Mouse (Mus musculus) gastrocnemius, postnatal 36 days (tissue): ENCODE results near the gene Akap11. TPM values are rescaled to one million over a fixed set of nuclear protein-coding genes. Genes with fewer than 3 reads are reported as not detected.

Experiments
- DNase-seq, 2 experiments: peaks; one replicate each; pipeline ENCODE4 v3.0.0; 2022
- intact Hi-C: fragments of 180-260 bp; cut with DNase I; formaldehyde crosslinking; loops from one replicate; pipeline ENCODE4 v1.15.1; 2025
- total RNA-seq, 2 experiments: library from RNA; stranded (reverse); gene quantifications; 2 replicates each; pipeline ENCODE4 v1.2.3; 2021

The Akap11 gene
- total RNA-seq, 2 experiments from 2014 or later, result 11.5 to 15.5 TPM

- DNase-seq, result no peak
- intact Hi-C loops, result no loop called here
Measured at GRCm38 (mm10) chr14:78454970-78455369, 81.6 kb downstream of the Akap11 start.

DNA sequence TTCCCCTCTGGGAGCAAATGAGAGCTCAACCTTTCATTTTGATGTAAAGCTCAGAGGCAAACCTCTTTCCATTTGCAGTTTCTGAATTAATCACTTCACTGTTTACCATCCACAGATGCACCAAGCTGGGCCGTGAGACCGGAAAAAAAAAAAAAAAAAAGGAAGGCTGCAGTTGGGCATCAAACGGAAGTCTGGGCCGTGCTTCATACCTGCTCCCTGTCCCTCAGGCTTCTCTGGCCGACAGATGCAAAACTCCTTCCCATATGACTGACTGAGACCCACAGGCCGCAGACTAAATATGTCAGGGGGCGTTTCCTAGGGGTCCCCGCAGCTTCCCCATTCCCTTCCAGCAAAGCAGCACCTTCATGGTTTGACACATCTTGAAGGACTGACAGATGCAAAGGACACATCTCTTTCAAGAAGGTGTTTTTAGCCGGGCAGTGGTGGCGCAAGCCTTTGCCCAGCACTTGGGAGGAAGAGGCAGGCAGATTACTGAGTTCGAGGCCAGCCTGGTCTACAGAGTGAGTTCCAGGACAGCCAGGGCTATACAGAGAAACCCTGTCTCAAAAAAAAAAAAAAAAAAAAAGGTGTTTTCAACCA, 87.7 kb downstream of the Akap11 start:
- intact Hi-C loops, result loop anchor here (10.0 kb wide), 1 partner anchor 144 kb away; the partner anchor contains the start of gene Tnfsf11
- DNase-seq, result no peak

DNA sequence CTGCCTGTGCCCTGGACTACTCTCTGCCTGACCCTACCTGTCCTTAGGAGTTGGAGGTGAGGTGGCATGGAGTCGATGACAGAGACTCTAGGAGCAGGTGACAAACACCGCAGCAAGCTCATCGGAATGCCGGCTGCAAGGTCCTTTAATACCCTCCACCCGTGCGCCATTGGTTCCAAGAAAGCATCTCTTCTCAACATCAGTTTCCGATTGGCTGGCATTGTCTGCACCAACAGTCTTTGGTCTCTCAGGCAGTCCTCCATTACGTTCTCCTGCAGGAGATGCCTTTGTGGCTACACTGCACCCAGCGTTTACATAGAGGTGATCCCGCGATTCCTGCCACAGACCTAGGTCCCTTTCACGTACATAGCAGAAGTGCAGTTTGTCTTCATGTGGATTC, 88.6 kb downstream of the Akap11 start:
- DNase-seq, result no peak
- intact Hi-C loops, result loop anchor here (10.0 kb wide), 1 partner anchor 143 kb away; the partner anchor contains the start of gene Tnfsf11

DNA sequence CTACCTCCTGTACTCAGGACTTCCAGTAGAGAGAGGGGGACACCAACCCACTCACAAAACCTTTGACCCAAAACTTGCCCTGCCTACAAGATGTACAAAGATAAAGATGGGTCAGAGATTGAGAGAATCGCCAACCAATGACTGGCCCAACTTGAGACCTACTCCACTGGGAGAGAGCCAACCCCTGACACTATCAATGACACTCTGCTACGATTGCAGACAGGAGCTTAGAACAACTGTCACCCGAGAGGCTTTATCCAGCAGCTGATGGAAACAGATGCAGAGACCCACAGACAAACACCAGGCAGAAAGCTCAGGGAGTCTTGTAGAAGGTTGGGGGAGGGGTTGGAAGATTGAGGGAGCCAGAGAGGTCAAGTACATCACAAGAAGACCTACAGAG, 89.1 kb downstream of the Akap11 start:
- intact Hi-C loops, result loop anchor here (10.0 kb wide), 1 partner anchor 143 kb away; the partner anchor contains the start of gene Tnfsf11
- DNase-seq, result no peak

Other genes starting within 250 kb of the Akap11 start
- not detected for gene Tnfsf11, start 228.8 kb downstream of the Akap11 start, total RNA-seq
- 1 to 10 TPM; 2.4 to 3.2 TPM for gene Dgkh, start 196.0 kb upstream of the Akap11 start, total RNA-seq